Mouse (Mus musculus): Measurements from ENCODE around the gene Gas6. TPM values are rescaled to one million over a fixed set of nuclear protein-coding genes. Genes with fewer than 3 reads are reported as not detected.

Gas6 gene
- polyA plus RNA-seq, 1 experiment from 2014 or later, result 18.7 TPM

DNA sequence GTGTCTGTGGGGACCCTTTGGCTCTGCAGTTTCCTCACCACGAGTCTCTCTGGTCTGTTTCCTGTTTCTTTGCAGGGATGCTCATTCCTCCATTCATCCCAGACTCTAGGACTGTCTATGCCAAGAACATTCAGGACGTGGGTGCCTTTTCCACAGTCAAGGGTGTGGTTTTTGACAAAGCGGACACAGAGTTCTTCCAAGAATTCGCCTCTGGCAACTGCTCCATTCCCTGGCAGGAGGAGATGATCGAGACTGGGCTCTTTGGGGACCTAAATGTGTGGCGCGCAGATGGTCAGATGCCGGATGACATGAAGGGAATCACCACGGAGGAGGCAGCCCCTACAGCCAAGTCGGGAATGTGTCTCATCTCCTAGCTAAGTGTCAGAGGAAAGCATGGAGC lies 78.4 kb downstream of the Gas6 start:
- no peak overlapping the region for H3K9ac ChIP-seq (ENCODE audit: low read depth, low read length)
- ATAC-seq (ENCODE audit: low FRiP score, low TSS enrichment), result no peak
- no peak overlapping the region for H3K4me3 ChIP-seq (ENCODE audit: low read length)
- H3K27ac ChIP-seq (ENCODE audit: low read depth, low read length), result no peak overlapping the region
- no peaks in the 10 kb centered on the region for H3K9me3 ChIP-seq (ENCODE audit: control insufficient read depth, low read length)
- WGBS, result 87% methylated on average over 10 of the region's 10 CpGs
- H3K4me1 ChIP-seq (ENCODE audit: control insufficient read depth, insufficient read depth, low read length), result no peaks in the 10 kb centered on the region
- H3K4me2 ChIP-seq (replicated peaks; ENCODE audit: low read depth, low read length), result no peak overlapping the region
- no peaks in the 10 kb centered on the region for H3K36me3 ChIP-seq (ENCODE audit: control insufficient read depth, insufficient read depth, low read length)
- H3K27me3 ChIP-seq (ENCODE audit: control insufficient read depth, insufficient read depth, low read length), result no peaks in the 10 kb centered on the region

Other genes with a start within 250 kb of the Gas6 start
- gene Adprhl1, start 240.3 kb downstream of the Gas6 start, polyA plus RNA-seq (2014; fragmentation: Nextera tagmentation; extraction: Ambion mirVana), result not detected in 2 replicates
- 17.4 and 26.4 TPM in 2 replicates for gene Dcun1d2, start 206.4 kb downstream of the Gas6 start, polyA plus RNA-seq (2014; fragmentation: Nextera tagmentation; extraction: Ambion mirVana)
- gene Tmco3, start 206.3 kb downstream of the Gas6 start, polyA plus RNA-seq (2014; fragmentation: Nextera tagmentation; extraction: Ambion mirVana), result 28.4 and 40.5 TPM in 2 replicates
- 146 and 201 TPM in 2 replicates for gene Tfdp1, start 155.7 kb downstream of the Gas6 start, polyA plus RNA-seq (2014; fragmentation: Nextera tagmentation; extraction: Ambion mirVana)
- gene Atp4b, start 97.7 kb downstream of the Gas6 start, polyA plus RNA-seq (2014; fragmentation: Nextera tagmentation; extraction: Ambion mirVana), result not detected in 2 replicates
- not detected in 2 replicates for gene Grk1, start 89.4 kb downstream of the Gas6 start, polyA plus RNA-seq (2014; fragmentation: Nextera tagmentation; extraction: Ambion mirVana)
- gene Tmem255b, start 59.3 kb downstream of the Gas6 start, polyA plus RNA-seq (2014; fragmentation: Nextera tagmentation; extraction: Ambion mirVana), result 0.57 TPM in 1 of 2 replicates, not detected in the other
- gene 1700029H14Rik, start 68.0 kb upstream of the Gas6 start, polyA plus RNA-seq (2014; fragmentation: Nextera tagmentation; extraction: Ambion mirVana), result not detected in 2 replicates
- gene Rasa3, start 183.1 kb upstream of the Gas6 start, polyA plus RNA-seq (2014; fragmentation: Nextera tagmentation; extraction: Ambion mirVana), result 8.0 and 20.2 TPM in 2 replicates
- 0.11 TPM in 1 of 2 replicates, not detected in the other for gene Cfap97d2, start 211.4 kb upstream of the Gas6 start, polyA plus RNA-seq (2014; fragmentation: Nextera tagmentation; extraction: Ambion mirVana)

Data from kidney, embryonic 14.5 days (tissue).